Comparison of ENCODE assay signal across 10 mouse cellular contexts in genomic region chr13:35783576-35783975, GRCm38 (mm10).
DNase-seq lines count a peak whose midpoint lies in the region; ATAC-seq and TF ChIP-seq lines count a peak whose summit lies in the region.
"Had no signal": no experiment of that assay in that cellular context is flagged by ENCODE, and none has a peak within 500 bp of the region (broad histone marks: within the 10 kb centered on the region; RNA-seq: fewer than 3 reads in every experiment).

No protein-coding gene starts in this region.

- 65% methylated on average over 6 of the region's 6 CpGs for WGBS in kidney, adult 2 months
- WGBS in liver, postnatal 0 days (ENCODE audit: insufficient replicate concordance), result 41% methylated on average over 6 of the region's 6 CpGs
- 29% methylated on average over 6 of the region's 6 CpGs for WGBS in thymus, adult 2 months

- no peak overlapping the region for H3K4me3 ChIP-seq in kidney, adult 2 months (ENCODE audit: insufficient read depth, low read depth, low read length)
- H3K4me3 ChIP-seq in liver, postnatal 0 days (ENCODE audit: low read depth, low read length), result no peak overlapping the region; the same call in 1 of the 2 replicates
- no peak overlapping the region for H3K4me3 ChIP-seq in thymus, adult 2 months (ENCODE audit: control insufficient read depth, insufficient read depth, low read length)
- H3K4me3 ChIP-seq: heart, embryonic 10.5 days; hindbrain, embryonic 10.5 days had no signal

- H3K9ac ChIP-seq in liver, postnatal 0 days (replicated peaks), result no peak overlapping the region

- H3K4me1 ChIP-seq in kidney, adult 2 months (ENCODE audit: control insufficient read depth, insufficient read depth, low read length), result peaks cover 6% of the 10 kb centered on the region; the same call in 1 of the 2 replicates
- peaks cover 28% of the 10 kb centered on the region for H3K4me1 ChIP-seq in liver, postnatal 0 days (ENCODE audit: insufficient read depth)
- H3K4me1 ChIP-seq in thymus, adult 2 months (replicated peaks; ENCODE audit: control insufficient read depth, insufficient read depth, low read length), result peaks cover 8% of the 10 kb centered on the region

- ATAC-seq in liver, postnatal 0 days, result peak; percentile 48; the same call in 1 of the 2 replicates

- no peak overlapping the region for H3K27ac ChIP-seq in kidney, adult 2 months (ENCODE audit: insufficient read depth, low read depth, low read length)
- H3K27ac ChIP-seq in liver, postnatal 0 days (ENCODE audit: low read depth), result peak overlapping the region; percentile 49
- H3K27ac ChIP-seq in thymus, adult 2 months (ENCODE audit: control insufficient read depth, insufficient read depth, low read length), result no peak overlapping the region
- H3K27ac ChIP-seq: heart, embryonic 10.5 days; hindbrain, embryonic 10.5 days had no signal

- peak overlapping the region; percentile 56 for H3K4me2 ChIP-seq in liver, postnatal 0 days (ENCODE audit: low read depth, low read length)

- TF ChIP-seq CTCF in kidney, adult 2 months (conservative IDR thresholded peaks at IDR 0.05; ENCODE audit: insufficient read depth, insufficient read length, low read depth, low read length), result no peak
- no peak for TF ChIP-seq CTCF in liver, postnatal 0 days (IDR thresholded peaks at IDR 0.05; ENCODE audit: low read depth)
- no peak for TF ChIP-seq CTCF in thymus, adult 2 months (IDR thresholded peaks at IDR 0.05; ENCODE audit: borderline replicate concordance, control insufficient read depth, extremely low read depth, insufficient read depth, low read length, poor library complexity)

- H3K9me3 ChIP-seq in liver, postnatal 0 days (ENCODE audit: low read length), result no peaks in the 10 kb centered on the region
- H3K9me3 ChIP-seq: heart, embryonic 10.5 days; hindbrain, embryonic 10.5 days had no signal

- no peaks in the 10 kb centered on the region for H3K36me3 ChIP-seq in kidney, adult 2 months (ENCODE audit: control insufficient read depth, insufficient read depth, low read length)
- no peaks in the 10 kb centered on the region for H3K36me3 ChIP-seq in liver, postnatal 0 days (replicated peaks; ENCODE audit: insufficient read depth, low read length)
- H3K36me3 ChIP-seq in thymus, adult 2 months (ENCODE audit: control insufficient read depth, insufficient read depth, low read length), result no peaks in the 10 kb centered on the region
- H3K36me3 ChIP-seq: heart, embryonic 10.5 days; hindbrain, embryonic 10.5 days had no signal

- no peak for TF ChIP-seq EP300 in liver, postnatal 0 days (IDR thresholded peaks at IDR 0.05; ENCODE audit: low read depth)

- TF ChIP-seq POLR2A in kidney, adult 2 months (IDR thresholded peaks at IDR 0.05; ENCODE audit: low read depth, low read length), result no peak
- TF ChIP-seq POLR2A in thymus, adult 2 months (IDR thresholded peaks at IDR 0.05; ENCODE audit: control insufficient read depth, extremely low read depth, insufficient read depth, low read length, poor library complexity), result no peak

- DNase-seq in kidney, adult 2 months, result peak; percentile 19
- DNase-seq in kidney, postnatal 10 days, result no peak
- peak; percentile 28 to 31 for DNase-seq in spleen, adult 18-20 months
- no peak for DNase-seq in spleen, postnatal 4 days (ENCODE audit: low spot score in 2 of 2)
- DNase-seq in liver, postnatal 0 days, result peak; percentile 22
- no peak for DNase-seq in urinary bladder, adult 18-20 months (ENCODE audit: low spot score in 2 of 2)
- DNase-seq in urinary bladder, postnatal 10 days (ENCODE audit: low spot score), result no peak
- no peak for DNase-seq in thymus, adult 2 months

- H3K27me3 ChIP-seq in kidney, adult 2 months (replicated peaks; ENCODE audit: control insufficient read depth, insufficient read depth, low read length), result no peaks in the 10 kb centered on the region
- no peaks in the 10 kb centered on the region for H3K27me3 ChIP-seq in liver, postnatal 0 days (ENCODE audit: insufficient read depth, low read length)
- no peaks in the 10 kb centered on the region for H3K27me3 ChIP-seq in thymus, adult 2 months (ENCODE audit: control insufficient read depth, insufficient read depth, low read length)

Comparison
In these comparisons a context has a peak if more than half of its experiments do, and no peak if none do; other contexts are left out.
1. DNase-seq: peak in kidney, adult 2 months (single experiment), spleen, adult 18-20 months (2 of 2) and liver, postnatal 0 days (single experiment); none in kidney, postnatal 10 days (single experiment), spleen, postnatal 4 days (0 of 2), urinary bladder, adult 18-20 months (0 of 2), urinary bladder, postnatal 10 days (single experiment) and thymus, adult 2 months (single experiment).